Mouse (Mus musculus): ENCODE measurements at regions not wholly inside any gene's neighbourhood (a gene's known extent, or its start where the extent isn't known, plus 50 kb on each side); places are given as distances from the start of the nearest gene placed in this dataset.

DNA sequence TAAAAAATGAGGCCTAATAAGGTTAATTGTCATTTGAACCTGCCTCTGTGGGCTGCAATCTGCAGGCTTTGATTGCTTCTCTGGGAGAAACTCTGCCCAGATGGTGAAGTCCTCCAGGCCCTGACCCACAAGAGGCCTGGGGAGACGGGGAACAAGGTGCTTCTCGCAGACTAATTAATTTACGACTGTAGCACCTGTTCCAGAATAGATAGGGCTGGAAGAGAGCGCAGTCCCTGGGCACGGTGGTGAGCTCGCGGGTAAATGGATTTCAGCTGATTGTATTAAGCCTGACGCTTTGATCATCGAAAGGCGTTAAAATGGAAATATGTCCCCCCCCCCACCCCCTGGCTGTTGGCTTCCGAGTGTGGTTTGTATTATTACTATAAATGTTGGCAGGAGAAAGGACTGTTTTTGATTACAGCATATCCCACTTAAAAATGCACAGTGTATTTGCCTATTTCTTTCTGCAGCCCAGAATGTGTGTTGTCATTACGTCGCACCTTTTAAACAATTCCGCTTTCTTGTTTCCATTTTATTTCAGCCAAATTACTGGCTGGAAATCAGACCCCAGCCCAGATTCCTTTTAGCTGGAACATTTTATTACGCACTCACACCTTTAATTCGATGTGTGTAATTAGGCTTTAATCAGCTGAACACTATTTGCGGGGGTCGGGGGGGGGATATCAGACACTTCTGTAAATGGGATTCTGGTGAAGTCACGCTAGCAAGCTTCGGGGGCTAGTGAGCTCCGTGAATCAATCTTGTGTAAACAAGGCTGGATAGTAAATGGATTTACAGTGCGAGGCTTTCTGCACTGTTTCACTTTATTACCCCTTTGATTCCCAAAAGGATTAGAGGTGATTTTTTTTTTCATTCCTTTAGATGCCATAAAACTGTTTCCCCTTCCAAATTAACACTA lies 250.1 kb upstream of the Dnajc19 start:
- peaks cover 15% of the 10 kb centered on the region for H3K4me1 ChIP-seq
- H3K36me3 ChIP-seq = no peaks in the 10 kb centered on the region
- no peak overlapping the region for H3K27ac ChIP-seq
- H3K27me3 ChIP-seq = peaks cover 90% of the 10 kb centered on the region
- no peaks in the 10 kb centered on the region for H3K9me3 ChIP-seq
- H3K4me3 ChIP-seq = 0 out of 2 replicates have a peak overlapping the region, but pooled peaks have one; percentile 8
- ATAC-seq (ENCODE audit: low FRiP score, low read depth) = peak; percentile 54
- H3K9ac ChIP-seq = no peak overlapping the region
- 8% methylated on average over 22 of the region's 22 CpGs for WGBS
- H3K4me2 ChIP-seq (replicated peaks) = peak overlapping the region; percentile 48

DNA sequence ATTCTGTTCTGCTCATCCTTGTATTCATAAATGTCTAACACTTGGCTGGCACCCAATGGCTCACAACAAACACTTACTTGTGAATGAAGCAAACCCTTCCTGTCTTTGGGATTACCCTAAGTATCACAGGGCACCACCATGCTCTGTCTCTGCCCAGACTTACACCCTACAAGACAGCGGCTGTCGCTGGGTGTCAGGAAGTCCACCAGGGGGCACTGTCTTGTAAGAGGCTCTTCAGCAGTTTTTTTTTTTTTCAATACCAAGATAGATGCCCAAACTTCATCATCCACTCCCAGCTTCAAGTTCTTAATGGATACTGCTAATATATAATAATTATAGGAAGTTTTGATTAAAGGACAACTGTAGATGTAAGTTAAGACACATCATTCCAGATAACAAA lies 247.7 kb upstream of the Dnajc19 start:
- H3K27ac ChIP-seq = no peak overlapping the region
- no peak overlapping the region for H3K4me2 ChIP-seq (replicated peaks)
- H3K9me3 ChIP-seq = no peaks in the 10 kb centered on the region
- H3K4me3 ChIP-seq = no peak overlapping the region
- no peak for ATAC-seq (ENCODE audit: low FRiP score, low read depth)
- WGBS = 33% methylated on average over 2 of the region's 2 CpGs
- peaks cover 92% of the 10 kb centered on the region for H3K27me3 ChIP-seq
- no peak overlapping the region for H3K9ac ChIP-seq
- no peaks in the 10 kb centered on the region for H3K36me3 ChIP-seq
- H3K4me1 ChIP-seq = peaks cover 15% of the 10 kb centered on the region

DNA sequence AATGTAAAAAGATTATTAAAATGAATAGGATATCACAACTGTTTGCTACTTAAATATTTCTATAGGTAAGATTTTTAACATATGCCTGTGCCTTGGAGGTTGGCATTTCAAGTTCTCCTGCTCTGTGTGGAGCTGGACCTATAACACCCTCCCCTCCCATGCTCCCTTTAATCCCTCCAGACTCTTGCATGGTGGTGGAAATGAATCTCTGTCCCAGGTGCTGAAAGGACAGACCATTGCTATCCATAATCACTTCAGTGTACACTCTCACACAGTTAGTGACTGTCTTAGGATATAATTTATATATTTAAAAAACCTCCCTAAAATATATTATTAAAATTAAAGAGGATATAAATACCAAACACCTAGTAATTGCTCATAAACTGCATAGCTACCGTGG lies 244.5 kb upstream of the Dnajc19 start:
- Histone ChIP-seq H3K4me3 (no peak overlapping the region), H3K9me3 (no peaks in the 10 kb centered on the region), H3K27ac (no peak overlapping the region), H3K4me2 (replicated peaks) (no peak overlapping the region), H3K9ac (no peak overlapping the region), H3K4me1 (peaks cover 23% of the 10 kb centered on the region), H3K36me3 (no peaks in the 10 kb centered on the region), H3K27me3 (peaks cover 94% of the 10 kb centered on the region)
- no peak for ATAC-seq (ENCODE audit: low FRiP score, low read depth)
- WGBS = 74% methylated on average over 1 of the region's 1 CpGs

DNA sequence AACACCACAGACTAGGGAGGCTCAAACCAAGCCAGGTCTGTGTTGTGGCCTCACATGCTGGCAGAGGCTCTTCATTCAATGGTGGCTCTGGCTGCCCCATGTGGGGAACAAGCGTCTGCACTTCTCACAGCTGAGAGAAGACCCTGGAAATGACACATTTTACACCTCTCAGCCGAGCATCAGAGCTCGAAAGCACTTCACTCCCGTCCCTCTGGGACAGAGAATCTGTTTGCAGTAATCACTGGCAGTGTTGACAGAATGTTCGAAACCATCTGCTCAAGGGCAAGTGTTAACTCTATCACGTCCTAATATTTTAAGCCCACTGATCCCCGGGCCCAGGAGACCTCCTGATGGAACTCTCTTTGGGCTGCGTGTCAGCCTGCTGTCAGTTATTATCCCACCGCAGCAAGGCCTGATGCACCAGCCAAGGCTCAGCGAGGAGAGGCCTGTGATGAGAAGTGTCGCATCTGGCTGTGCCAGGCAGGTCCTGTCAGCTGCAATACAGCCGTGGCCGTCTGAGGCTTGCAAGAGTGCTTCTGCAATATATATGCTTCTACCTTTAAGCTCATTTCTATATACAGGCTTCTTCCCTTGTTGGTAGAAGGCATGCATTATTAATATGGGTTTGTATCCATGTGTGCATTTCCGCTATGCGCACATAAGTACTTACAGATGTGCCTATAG lies 241.5 kb upstream of the Dnajc19 start:
- WGBS = 13% methylated on average over 15 of the region's 15 CpGs
- Histone ChIP-seq H3K27me3 (peaks cover 94% of the 10 kb centered on the region), H3K4me3 (no peak overlapping the region), H3K36me3 (no peaks in the 10 kb centered on the region), H3K4me2 (replicated peaks) (peak overlapping the region; percentile 33), H3K9me3 (no peaks in the 10 kb centered on the region), H3K9ac (no peak overlapping the region), H3K4me1 (peaks cover 28% of the 10 kb centered on the region), H3K27ac (no peak overlapping the region)
- ATAC-seq (ENCODE audit: low FRiP score, low read depth) = peak; percentile 49; the same call in 1 of the 2 replicates

DNA sequence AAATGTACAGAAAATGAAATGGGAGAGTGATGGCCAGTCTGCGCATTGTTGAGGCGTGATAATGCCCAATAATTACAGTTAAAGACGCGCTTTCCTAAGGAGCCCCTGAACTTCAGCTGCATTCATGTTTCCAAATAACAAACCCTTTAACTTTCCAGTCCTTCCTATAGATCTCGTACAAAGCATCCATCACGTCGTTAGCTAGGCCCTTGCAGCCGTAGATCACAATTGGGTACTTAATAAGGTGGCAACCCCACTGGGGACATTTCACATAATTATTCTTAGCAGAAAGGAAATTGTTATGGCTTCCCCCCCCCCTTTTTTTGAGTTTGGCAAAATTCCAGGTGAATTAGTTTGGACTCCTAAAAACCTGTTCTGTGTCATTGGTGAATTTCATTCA lies 233.7 kb upstream of the Dnajc19 start:
- H3K27me3 ChIP-seq = peaks cover 69% of the 10 kb centered on the region
- H3K36me3 ChIP-seq = no peaks in the 10 kb centered on the region

DNA sequence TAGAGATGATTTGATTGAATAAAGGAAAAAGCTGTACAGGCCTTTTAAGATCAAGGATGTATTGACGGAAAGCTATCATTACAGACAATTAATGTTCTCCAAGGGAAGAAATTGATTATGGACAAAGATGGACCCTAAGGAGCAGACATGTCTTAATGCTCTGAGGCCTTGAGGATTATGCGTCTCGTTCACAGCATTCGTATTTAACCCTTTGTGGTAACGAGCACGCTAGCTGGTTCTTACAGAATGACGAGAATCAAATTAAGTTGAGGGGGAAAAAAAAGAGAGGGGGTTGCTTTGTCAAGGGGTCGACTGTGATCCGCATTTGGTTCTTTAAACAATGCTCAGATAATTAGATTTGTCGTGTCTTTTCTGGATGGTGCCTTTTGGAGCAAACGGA lies 233.3 kb upstream of the Dnajc19 start:
- Histone ChIP-seq H3K36me3 (no peaks in the 10 kb centered on the region), H3K27ac (no peak overlapping the region), H3K27me3 (peaks cover 69% of the 10 kb centered on the region), H3K9me3 (no peaks in the 10 kb centered on the region), H3K9ac (no peak overlapping the region), H3K4me3 (no peak overlapping the region), H3K4me2 (replicated peaks) (no peak overlapping the region), H3K4me1 (no peaks in the 10 kb centered on the region)
- ATAC-seq (ENCODE audit: low FRiP score, low read depth) = no peak
- WGBS = 52% methylated on average over 11 of the region's 11 CpGs

More for the DNA sequence above, 233.7 kb upstream of the Dnajc19 start:
- Histone ChIP-seq H3K4me2 (replicated peaks) (no peak overlapping the region), H3K4me1 (no peaks in the 10 kb centered on the region), H3K9ac (no peak overlapping the region), H3K4me3 (no peak overlapping the region), H3K27ac (no peak overlapping the region), H3K9me3 (no peaks in the 10 kb centered on the region)
- ATAC-seq (ENCODE audit: low FRiP score, low read depth) = no peak
- WGBS = 36% methylated on average over 8 of the region's 8 CpGs

DNA sequence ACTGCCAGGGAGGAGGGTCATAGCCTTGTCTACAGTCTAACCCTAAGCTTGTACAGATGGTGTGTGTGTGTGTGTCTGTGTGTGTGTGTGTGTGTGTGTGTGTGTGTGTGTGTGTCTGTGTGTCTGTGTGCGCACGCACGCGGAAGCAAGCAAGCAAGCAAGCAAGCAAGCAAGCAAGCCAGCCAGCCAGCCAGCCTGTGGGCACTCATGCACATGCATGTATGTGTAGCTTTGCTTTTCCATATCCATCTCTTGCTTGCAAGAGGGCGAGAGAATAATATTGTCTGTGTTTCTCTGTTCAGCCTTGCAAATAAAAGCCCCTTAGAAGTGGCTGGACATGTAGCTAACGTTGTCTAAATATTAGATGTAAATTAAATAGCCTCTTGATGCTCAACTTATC lies 230.8 kb upstream of the Dnajc19 start:
- Histone ChIP-seq H3K4me1 (no peaks in the 10 kb centered on the region), H3K4me3 (no peak overlapping the region), H3K27me3 (peaks cover 50% of the 10 kb centered on the region), H3K27ac (no peak overlapping the region), H3K9me3 (no peaks in the 10 kb centered on the region), H3K9ac (no peak overlapping the region), H3K4me2 (replicated peaks) (no peak overlapping the region), H3K36me3 (no peaks in the 10 kb centered on the region)
- no peak for ATAC-seq (ENCODE audit: low FRiP score, low read depth)
- WGBS = 83% methylated on average over 6 of the region's 6 CpGs

DNA sequence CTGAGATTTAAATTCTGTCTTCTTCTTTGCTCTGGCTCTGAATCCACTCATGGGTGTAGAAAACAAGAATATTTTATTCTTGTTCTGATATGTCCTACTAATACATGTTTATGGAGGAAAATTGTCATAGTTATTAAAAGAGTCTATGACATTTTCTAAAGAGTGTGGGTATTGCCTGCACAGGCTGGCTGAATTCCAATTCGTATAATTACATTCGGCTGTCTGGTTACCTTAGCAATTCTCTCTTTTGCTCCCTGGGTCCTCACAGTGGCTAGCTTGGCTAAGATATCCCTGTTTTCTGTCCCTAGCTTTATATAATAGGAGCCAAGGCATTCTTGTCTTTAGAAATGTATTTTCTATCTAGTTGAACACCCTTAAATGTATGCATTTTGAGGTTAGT lies 218.5 kb upstream of the Dnajc19 start:
- no peak overlapping the region for H3K27ac ChIP-seq
- peaks cover 51% of the 10 kb centered on the region for H3K27me3 ChIP-seq
- H3K4me2 ChIP-seq (replicated peaks) = no peak overlapping the region
- no peaks in the 10 kb centered on the region for H3K36me3 ChIP-seq
- H3K9me3 ChIP-seq = no peaks in the 10 kb centered on the region
- no peaks in the 10 kb centered on the region for H3K4me1 ChIP-seq
- no peak overlapping the region for H3K4me3 ChIP-seq
- WGBS = 52% methylated on average over 2 of the region's 2 CpGs
- no peak for ATAC-seq (ENCODE audit: low FRiP score, low read depth)
- no peak overlapping the region for H3K9ac ChIP-seq

DNA sequence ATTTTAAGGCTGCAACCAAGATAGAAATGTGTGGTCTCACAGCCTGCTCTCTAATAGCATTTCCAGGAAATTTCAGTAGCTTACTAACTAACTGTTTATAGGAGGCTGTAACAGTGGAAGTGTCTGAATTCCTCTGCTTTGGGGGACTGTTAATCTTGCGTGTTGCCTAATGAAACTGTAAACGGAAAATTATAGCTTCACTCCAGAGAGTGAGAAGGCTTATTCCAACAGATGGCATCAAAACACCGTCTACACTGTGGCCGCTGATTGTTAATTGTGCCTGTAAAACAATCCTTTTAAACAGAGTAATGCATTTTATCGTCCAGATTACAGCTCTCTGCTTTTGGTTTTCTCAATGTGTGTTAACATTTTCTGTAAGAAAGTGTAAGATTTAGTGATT lies 206.7 kb upstream of the Dnajc19 start:
- no peaks in the 10 kb centered on the region; the same call in 1 of the 2 replicates for H3K4me1 ChIP-seq
- ATAC-seq (ENCODE audit: low FRiP score, low read depth) = no peak
- H3K36me3 ChIP-seq = no peaks in the 10 kb centered on the region
- no peak overlapping the region for H3K9ac ChIP-seq
- H3K9me3 ChIP-seq = 0 out of 2 replicates have a peak, but pooled peaks cover 2% of the 10 kb centered on the region
- no peak overlapping the region for H3K4me2 ChIP-seq (replicated peaks)
- WGBS = 15% methylated on average over 5 of the region's 5 CpGs
- H3K4me3 ChIP-seq = no peak overlapping the region
- no peak overlapping the region for H3K27ac ChIP-seq
- peaks cover 74% of the 10 kb centered on the region for H3K27me3 ChIP-seq

DNA sequence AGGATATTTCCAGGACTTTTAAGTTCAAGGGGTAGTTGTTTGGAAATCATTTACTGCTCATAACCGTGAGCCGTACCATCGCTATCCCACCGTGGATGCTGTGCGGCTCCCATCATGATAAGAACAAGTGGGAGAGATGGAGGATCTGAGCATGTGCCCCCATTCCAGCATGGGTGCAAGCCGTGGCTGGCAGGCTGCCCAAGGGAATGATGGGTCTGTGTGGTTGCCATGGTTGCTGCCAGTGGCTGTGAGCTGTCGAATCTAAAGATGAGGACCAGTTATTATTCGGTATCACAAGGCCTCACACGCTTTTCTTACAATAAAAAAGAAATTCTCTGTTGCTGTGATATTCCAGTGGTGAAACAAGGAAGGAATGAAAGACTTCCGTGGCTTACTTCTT lies 189.0 kb upstream of the Dnajc19 start:
- Histone ChIP-seq H3K36me3 (no peaks in the 10 kb centered on the region), H3K4me2 (replicated peaks) (no peak overlapping the region), H3K4me3 (no peak overlapping the region), H3K4me1 (no peaks in the 10 kb centered on the region), H3K9ac (no peak overlapping the region), H3K27me3 (peaks cover 12% of the 10 kb centered on the region), H3K27ac (no peak overlapping the region), H3K9me3 (no peaks in the 10 kb centered on the region)
- no peak for ATAC-seq (ENCODE audit: low FRiP score, low read depth)
- WGBS = 92% methylated on average over 10 of the region's 10 CpGs

DNA sequence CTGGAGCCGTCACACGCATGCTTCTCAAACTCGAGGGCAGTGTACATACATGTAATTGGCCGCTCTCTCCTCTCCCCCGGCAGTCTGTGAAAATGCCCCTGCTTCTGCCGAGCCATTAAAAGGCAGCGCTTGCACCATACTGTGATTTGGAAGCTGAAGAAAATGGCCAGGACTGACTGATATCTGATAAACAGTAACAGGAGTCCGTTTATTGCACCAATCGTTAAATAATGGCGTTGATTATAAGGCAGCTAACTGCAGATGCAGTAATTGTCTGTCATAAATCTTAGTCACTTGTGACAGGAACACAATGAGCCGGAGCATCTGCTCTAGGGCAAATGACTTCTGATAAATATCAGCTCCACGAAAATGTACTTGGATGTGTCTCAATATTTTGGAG lies 185.3 kb upstream of the Dnajc19 start:
- no peaks in the 10 kb centered on the region for H3K36me3 ChIP-seq
- no peak overlapping the region for H3K27ac ChIP-seq
- no peaks in the 10 kb centered on the region for H3K9me3 ChIP-seq
- WGBS = 23% methylated on average over 12 of the region's 12 CpGs
- H3K4me3 ChIP-seq = no peak overlapping the region
- H3K4me1 ChIP-seq = no peaks in the 10 kb centered on the region
- no peak overlapping the region for H3K4me2 ChIP-seq (replicated peaks)
- H3K9ac ChIP-seq = no peak overlapping the region
- H3K27me3 ChIP-seq = peaks cover 19% of the 10 kb centered on the region
- ATAC-seq (ENCODE audit: low FRiP score, low read depth) = no peak

DNA sequence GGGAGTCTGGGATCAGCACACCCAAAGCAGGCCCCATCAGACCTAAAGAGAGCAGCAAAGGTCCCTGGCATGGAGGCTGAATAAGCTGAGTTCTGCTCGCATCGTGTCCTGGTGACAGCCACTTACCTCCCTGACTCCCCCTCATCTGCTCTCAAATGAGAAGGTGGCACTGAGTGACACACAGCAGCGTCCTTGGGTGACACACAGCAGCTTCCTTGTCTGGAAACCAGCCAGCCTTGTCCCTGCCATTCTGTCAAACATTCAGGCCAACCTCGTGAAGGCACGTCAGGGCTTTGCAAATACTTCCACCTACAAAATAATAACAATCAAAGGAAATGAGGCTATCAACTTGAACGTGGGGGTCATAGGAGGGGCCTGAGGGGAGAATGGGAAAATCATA lies 183.7 kb upstream of the Dnajc19 start:
- H3K9ac ChIP-seq = no peak overlapping the region
- 72% methylated on average over 6 of the region's 6 CpGs for WGBS
- H3K4me3 ChIP-seq = no peak overlapping the region
- H3K4me1 ChIP-seq = no peaks in the 10 kb centered on the region
- no peaks in the 10 kb centered on the region for H3K9me3 ChIP-seq
- no peaks in the 10 kb centered on the region for H3K36me3 ChIP-seq
- H3K27me3 ChIP-seq = peaks cover 23% of the 10 kb centered on the region
- no peak overlapping the region for H3K4me2 ChIP-seq (replicated peaks)
- no peak for ATAC-seq (ENCODE audit: low FRiP score, low read depth)
- H3K27ac ChIP-seq = no peak overlapping the region

Data from limb, embryonic 13.5 days (tissue).